Mouse (Mus musculus): ENCODE results near the gene Skint4. TPM values are rescaled to one million over a fixed set of nuclear protein-coding genes. Genes with fewer than 3 reads are reported as not detected.

Skint4 gene
- 0.08 and 0.16 TPM in 2 replicates for polyA plus RNA-seq (2012; rRNA removed)

GRCm38 (mm10) chr4:112071716-112072115 lies at the start of gene Skint4:
Gene Skint4, plus strand, starts transcription at chr4:112072016.
- DNase-seq (ENCODE audit: low spot score) = no peak

Other genes starting within 250 kb of the Skint4 start
- 2.4 TPM in 2 replicates for gene Slc5a9, start 169.1 kb upstream of the Skint4 start, polyA plus RNA-seq (2012; rRNA removed)
- 0.17 and 0.28 TPM in 2 replicates for gene Skint8, start 152.6 kb upstream of the Skint4 start, polyA plus RNA-seq (2012; rRNA removed)
- gene Skint7, start 99.1 kb upstream of the Skint4 start, polyA plus RNA-seq (2012; rRNA removed) = 1.9 and 2.4 TPM in 2 replicates
- gene Skint1, start 65.7 kb upstream of the Skint4 start, polyA plus RNA-seq (2012; rRNA removed) = not detected in 2 replicates
- gene Skint3, start 160.2 kb downstream of the Skint4 start, polyA plus RNA-seq (2012; rRNA removed) = 0.28 and 0.32 TPM in 2 replicates

Data from urinary bladder, adult 2 months (tissue).